In the genomic region with DNA sequence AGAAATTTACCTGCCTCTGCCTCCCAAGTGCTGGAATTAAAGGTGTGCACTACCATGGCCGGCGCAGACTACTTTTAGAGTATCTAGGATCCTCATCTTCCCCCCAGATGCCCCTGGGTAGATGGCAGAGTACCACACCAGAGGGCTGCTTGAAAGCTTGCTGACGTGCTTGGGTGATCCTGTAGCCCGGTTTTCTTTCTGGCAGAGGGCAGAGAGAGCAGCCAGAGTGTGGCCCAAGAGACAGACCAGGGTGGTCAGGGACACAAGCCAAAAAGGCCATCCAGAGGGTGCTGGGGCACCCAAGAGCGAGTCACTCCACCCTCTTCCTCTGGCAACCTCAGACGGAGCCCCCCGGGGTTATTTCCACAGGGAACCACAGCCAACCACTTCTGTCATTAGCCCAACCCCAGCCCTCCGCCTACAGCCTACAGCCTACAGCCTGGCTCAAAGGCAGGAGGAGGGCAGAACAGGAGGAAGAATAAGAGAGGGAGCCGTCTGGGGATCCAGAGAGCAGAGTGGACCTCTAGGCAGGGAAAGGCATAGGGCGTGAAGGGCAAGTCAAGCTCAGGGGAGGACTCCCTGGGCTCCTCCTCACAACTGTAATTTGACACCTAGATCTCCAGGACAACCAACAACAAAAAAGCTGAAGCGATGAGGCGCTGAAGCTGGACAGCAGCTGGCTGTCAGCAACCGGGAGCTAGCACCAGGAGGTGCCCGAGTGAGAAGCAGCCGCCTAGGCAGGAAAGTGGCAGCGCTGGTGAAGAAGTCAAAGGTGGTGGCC, we compare ENCODE assay signal across 8 mouse cellular contexts. TPM values are rescaled to one million over a fixed set of nuclear protein-coding genes. Genes with fewer than 3 reads are reported as not detected.
DNase-seq lines count a peak whose midpoint lies in the region; ATAC-seq and TF ChIP-seq lines count a peak whose summit lies in the region.

A gene (plus strand): TSS at position 481 of the 781 bp plus-strand sequence.

- DNase-seq in 3134 (ENCODE audit: extremely low read depth, insufficient read length, low spot score) (peak; percentile 62), R1 (ENCODE audit: low read depth, low spot score) (peak; percentile 90)
- no peak for DNase-seq in gonadal fat pad, adult 2 months (ENCODE audit: low read depth)
- peak; percentile 90 for DNase-seq in lung, embryonic 14.5 days
- DNase-seq in skeletal muscle tissue, adult 2 months (ENCODE audit: low read depth, low spot score): peak; percentile 88
- DNase-seq in adrenal gland, adult 8-10 months: no peak

- ATAC-seq in intestine, postnatal 0 days: peak; percentile 31
- ATAC-seq in lung, embryonic 14.5 days (ENCODE audit: insufficient read depth): peak; percentile 81
- ATAC-seq in activated CD4-positive, CD25-positive, alpha-beta regulatory T cell, adult 4 months: no peak

- no peaks in the 10 kb centered on the region for H3K27me3 ChIP-seq in intestine, postnatal 0 days (replicated peaks; ENCODE audit: control insufficient read depth, insufficient read depth, low read length)
- no peaks in the 10 kb centered on the region for H3K27me3 ChIP-seq in lung, embryonic 14.5 days (ENCODE audit: insufficient read depth, low read length)

- no peak within 1 kb of the TSS for H3K4me3 ChIP-seq in intestine, postnatal 0 days (ENCODE audit: low read depth, low read length)
- peak within 1 kb of the TSS; percentile 18 for H3K4me3 ChIP-seq in lung, embryonic 14.5 days (ENCODE audit: low read depth, low read length)

- WGBS in intestine, postnatal 0 days: 37% methylated on average over 16 of the region's 16 CpGs
- 29% methylated on average over 16 of the region's 16 CpGs for WGBS in lung, embryonic 14.5 days

- peak; percentile 47 for TF ChIP-seq CTCF in intestine, postnatal 0 days (IDR thresholded peaks at IDR 0.05; ENCODE audit: low read depth)
- no peak for TF ChIP-seq CTCF in lung, embryonic 14.5 days (IDR thresholded peaks at IDR 0.05; ENCODE audit: low read depth)

- H3K9me3 ChIP-seq in intestine, postnatal 0 days (ENCODE audit: control insufficient read depth): no peaks in the 10 kb centered on the region
- H3K9me3 ChIP-seq in lung, embryonic 14.5 days (ENCODE audit: low read depth, low read length): no peaks in the 10 kb centered on the region

- peaks cover 16% of the 10 kb centered on the region for H3K4me1 ChIP-seq in intestine, postnatal 0 days (replicated peaks; ENCODE audit: control insufficient read depth, insufficient read depth, low read length)
- peaks cover 33% of the 10 kb centered on the region for H3K4me1 ChIP-seq in lung, embryonic 14.5 days (ENCODE audit: insufficient read depth)

- no peak within 1 kb of the TSS for H3K9ac ChIP-seq in intestine, postnatal 0 days (ENCODE audit: low read depth, low read length)
- H3K9ac ChIP-seq in lung, embryonic 14.5 days: peak within 1 kb of the TSS; percentile 17; the same call in 1 of the 2 replicates

- peak within 1 kb of the TSS; percentile 4; the same call in 1 of the 2 replicates for H3K4me2 ChIP-seq in intestine, postnatal 0 days (replicated peaks; ENCODE audit: low read depth)
- H3K4me2 ChIP-seq in lung, embryonic 14.5 days: peak within 1 kb of the TSS; percentile 42

- H3K27ac ChIP-seq in intestine, postnatal 0 days (ENCODE audit: low read depth, low read length): peak within 1 kb of the TSS; percentile 21; the same call in 1 of the 2 replicates
- H3K27ac ChIP-seq in lung, embryonic 14.5 days (ENCODE audit: low read depth): peak within 1 kb of the TSS; percentile 54

- peaks cover 11% of the 10 kb centered on the region for H3K36me3 ChIP-seq in intestine, postnatal 0 days (ENCODE audit: control insufficient read depth, insufficient read depth)
- peaks cover 19% of the 10 kb centered on the region for H3K36me3 ChIP-seq in lung, embryonic 14.5 days (ENCODE audit: insufficient read depth)

RNA-seq across cellular contexts. Expression of the gene that starts here (rescaled TPM):
- 9.2 and 13.7 TPM in 2 replicates for polyA plus RNA-seq in gonadal fat pad, adult 2 months (2012; rRNA removed)
- 1.9 and 3.4 TPM in 2 replicates for polyA plus RNA-seq in intestine, postnatal 0 days (2015; fragmentation: Nextera tagmentation; extraction: Ambion mirVana)
- polyA plus RNA-seq in lung, embryonic 14.5 days (2014; fragmentation: Nextera tagmentation; extraction: Ambion mirVana): 1.9 and 3.2 TPM in 2 replicates
- under 1 TPM; 0.29 to 0.65 (median 0.42) TPM for total RNA-seq in adrenal gland, adult 8-10 months (2022)
- polyA plus RNA-seq in activated CD4-positive, CD25-positive, alpha-beta regulatory T cell, adult 4 months (2017; shearing (Covaris generic)): 1 to 10 TPM in 1 of 2 experiments, under 1 TPM in 1; 0.89 to 1.2 TPM

Comparison
In these comparisons a context has a peak if more than half of its experiments do, and no peak if none do; other contexts are left out.
1. DNase-seq: peak in 3134 (single experiment), R1 (single experiment), lung, embryonic 14.5 days (single experiment) and skeletal muscle tissue, adult 2 months (single experiment); none in gonadal fat pad, adult 2 months (single experiment) and adrenal gland, adult 8-10 months (single experiment).